Mouse (Mus musculus) heart, embryonic 15.5 days (tissue): ENCODE data around the gene Hist2h2be. TPM values are rescaled to one million over a fixed set of nuclear protein-coding genes. Genes with fewer than 3 reads are reported as not detected.

ENCODE experiments used
- ATAC-seq: fragments of 200-750 bp; cut with Nextera tagmentation; replicated peaks from 2 replicates; pipeline ENCODE4 v1.8.0; 2017; ENCODE audit warnings: low read depth, moderate TSS enrichment; ENCODE audit not compliant: insufficient number of reproducible peaks, insufficient read depth, low FRiP score
- H3K27ac ChIP-seq: fragments of 300-500 bp; sonication (generic); 2 replicates; pipeline ENCODE4 v1.5.1; 2015; ENCODE audit warnings: mild to moderate bottlenecking, inconsistent platforms
- H3K27me3 ChIP-seq: fragments of 300-500 bp; sonication (generic); 2 replicates; pipeline ENCODE4 v1.6.1; 2015; ENCODE audit warnings: inconsistent platforms
- H3K36me3 ChIP-seq: fragments of 300-500 bp; sonication (generic); 2 replicates; pipeline ENCODE4 v1.6.1; 2015; ENCODE audit warnings: mild to moderate bottlenecking, inconsistent platforms
- H3K4me1 ChIP-seq: fragments of 300-500 bp; sonication (generic); replicated peaks from 2 replicates; pipeline ENCODE4 v1.6.1; 2015; ENCODE audit warnings: inconsistent platforms
- H3K4me2 ChIP-seq: fragments of 300-500 bp; sonication (generic); 2 replicates; pipeline ENCODE4 v1.6.1; 2015; ENCODE audit warnings: inconsistent platforms, mild to moderate bottlenecking, moderate library complexity
- H3K4me3 ChIP-seq: fragments of 300-500 bp; sonication (generic); 2 replicates; pipeline ENCODE4 v1.5.1; 2015; ENCODE audit warnings: mild to moderate bottlenecking, inconsistent platforms
- H3K9ac ChIP-seq: fragments of 300-500 bp; sonication (generic); 2 replicates; pipeline ENCODE4 v1.6.1; 2015; ENCODE audit warnings: mild to moderate bottlenecking, inconsistent platforms
- H3K9me3 ChIP-seq: fragments of 300-500 bp; sonication (generic); replicated peaks from 2 replicates; pipeline ENCODE4 v1.6.1; 2016; ENCODE audit warnings: inconsistent platforms
- WGBS: fragments of 180-500 bp; shearing (Covaris S2); methylation state at CpG from one replicate; pipeline ENCODE4 v1.1.7; 2015; ENCODE audit warnings: mixed read lengths; 5-methylcytosine and 5-hydroxymethylcytosine counted together
- polyA plus RNA-seq: library from polyadenylated mRNA; unstranded; fragments of >200 nt; fragmentation: Nextera tagmentation; extraction: Ambion mirVana; gene quantifications from 2 replicates; pipeline ENCODE4 v1.2.1, GENCODE M21; 2015

The Hist2h2be gene
- polyA plus RNA-seq, 1 experiment from 2014 or later = 8.1 TPM

DNA sequence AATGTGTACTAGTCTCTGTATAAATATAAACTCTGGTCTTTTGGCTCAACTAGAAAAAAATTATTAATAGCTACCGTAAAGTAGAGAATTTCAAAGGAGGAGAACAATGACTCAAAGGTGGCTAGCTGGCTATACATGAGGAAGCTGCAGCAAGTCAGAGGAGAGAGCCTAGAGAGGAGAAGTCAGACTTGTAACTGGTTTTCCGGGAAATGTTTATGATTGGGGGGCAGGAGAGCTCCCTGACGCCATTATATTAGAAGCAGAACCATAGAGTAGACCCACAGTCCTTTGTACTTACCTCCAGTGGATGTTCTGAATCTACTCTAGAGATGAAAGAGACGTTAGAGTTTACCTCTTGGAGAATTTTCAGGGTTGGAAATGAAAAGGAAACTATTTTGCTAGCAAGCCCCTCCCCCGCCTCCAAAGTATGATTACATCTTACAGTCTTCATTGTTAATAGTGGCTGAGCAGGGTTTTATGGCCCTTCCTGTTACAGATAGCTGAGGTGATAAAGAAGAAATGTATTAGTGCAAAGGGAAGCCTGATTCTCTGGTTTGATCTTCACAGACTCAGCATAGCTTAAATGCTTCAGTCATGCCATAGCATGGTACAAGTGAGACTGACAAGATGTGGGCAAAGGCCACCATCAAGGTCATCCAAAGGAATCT lies 35.1 kb downstream of the Hist2h2be start:
- Histone ChIP-seq H3K9ac (no peak overlapping the region), H3K27me3 (no peaks in the 10 kb centered on the region), H3K4me3 (no peak overlapping the region), H3K36me3 (no peaks in the 10 kb centered on the region), H3K9me3 (no peaks in the 10 kb centered on the region), H3K27ac (no peak overlapping the region), H3K4me2 (no peak overlapping the region), H3K4me1 (0 out of 2 replicates have a peak, but pooled peaks cover 5% of the 10 kb centered on the region)
- no peak for ATAC-seq
- 71% methylated on average over 5 of the region's 5 CpGs for WGBS

DNA sequence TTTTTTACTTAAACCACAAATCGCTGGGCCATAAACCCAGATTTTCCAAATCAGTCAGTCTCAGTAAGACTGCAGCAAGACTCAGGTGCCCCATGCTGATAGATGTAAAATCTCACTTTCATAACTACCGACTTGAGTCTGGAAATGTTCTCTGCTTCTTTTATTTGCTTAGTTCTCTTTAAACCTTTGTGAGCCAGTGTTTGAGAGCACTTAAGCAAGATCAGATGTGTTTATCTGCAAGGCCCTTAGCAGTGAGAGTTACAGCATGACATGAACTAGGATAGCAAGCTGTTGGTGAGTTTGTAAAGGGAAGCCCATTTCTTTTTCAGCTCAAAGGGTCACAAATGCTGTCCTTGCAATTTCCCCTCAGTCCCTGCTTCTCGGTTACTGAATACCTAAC lies 36.3 kb downstream of the Hist2h2be start:
- H3K4me3 ChIP-seq = no peak overlapping the region
- no peak overlapping the region for H3K27ac ChIP-seq
- H3K9ac ChIP-seq = no peak overlapping the region
- no peaks in the 10 kb centered on the region for H3K9me3 ChIP-seq
- H3K27me3 ChIP-seq = no peaks in the 10 kb centered on the region
- H3K4me1 ChIP-seq = peaks cover 11% of the 10 kb centered on the region
- H3K4me2 ChIP-seq = no peak overlapping the region
- WGBS = 68% methylated on average over 3 of the region's 3 CpGs
- H3K36me3 ChIP-seq = no peaks in the 10 kb centered on the region
- ATAC-seq = no peak

DNA sequence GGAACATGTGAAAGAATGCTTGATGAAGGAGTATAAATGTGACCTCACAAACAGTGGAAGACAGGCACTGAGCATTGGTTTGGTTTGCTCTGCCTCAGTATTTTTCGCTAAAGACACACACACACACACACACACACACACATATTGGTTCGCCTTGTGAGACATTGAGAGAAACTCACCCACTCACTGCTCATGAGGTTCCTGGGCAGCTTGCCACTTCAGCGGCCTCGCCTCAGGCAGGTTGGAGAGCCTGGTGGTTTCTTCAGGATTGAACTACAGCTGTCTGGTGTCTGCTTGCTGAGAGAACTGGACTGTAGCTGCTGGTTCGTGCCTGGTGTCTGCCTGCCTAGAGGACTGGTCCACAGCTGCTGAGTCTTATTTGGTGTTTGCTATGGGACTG lies 39.3 kb downstream of the Hist2h2be start:
- Histone ChIP-seq H3K9ac (no peak overlapping the region), H3K4me1 (peaks cover 20% of the 10 kb centered on the region), H3K27ac (no peak overlapping the region), H3K4me2 (no peak overlapping the region), H3K36me3 (no peaks in the 10 kb centered on the region), H3K9me3 (no peaks in the 10 kb centered on the region), H3K27me3 (no peaks in the 10 kb centered on the region), H3K4me3 (no peak overlapping the region)
- 88% methylated on average over 5 of the region's 5 CpGs for WGBS
- ATAC-seq = no peak

DNA sequence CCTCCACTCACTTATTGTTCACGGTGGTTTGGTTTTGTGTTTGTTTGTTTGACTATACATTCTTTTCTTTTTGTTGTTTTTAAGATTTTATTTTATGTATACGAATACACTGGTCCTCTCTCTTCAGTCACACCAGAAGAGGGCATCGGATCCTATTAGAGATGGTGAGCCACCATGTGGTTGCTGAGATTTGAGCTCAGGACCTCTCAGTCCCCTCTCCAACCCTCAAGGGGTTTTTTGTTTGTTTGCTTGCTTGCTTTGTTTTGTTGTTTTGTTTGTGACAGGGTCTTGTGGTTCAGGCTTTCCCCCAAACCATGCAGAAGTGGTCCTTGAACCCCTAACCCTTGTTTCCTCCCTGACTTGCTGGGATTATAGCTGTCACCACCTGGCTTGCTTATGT lies 40.7 kb downstream of the Hist2h2be start:
- Histone ChIP-seq H3K4me1 (peaks cover 16% of the 10 kb centered on the region), H3K9ac (peak overlapping the region; percentile 31; the same call in 1 of the 2 replicates), H3K27me3 (no peaks in the 10 kb centered on the region), H3K9me3 (no peaks in the 10 kb centered on the region), H3K4me2 (peak overlapping the region; percentile 86), H3K27ac (peak overlapping the region; percentile 99), H3K4me3 (peak overlapping the region; percentile 76), H3K36me3 (no peaks in the 10 kb centered on the region)
- no peak for ATAC-seq
- WGBS = 48% methylated on average over 3 of the region's 3 CpGs

- ATAC-seq = peak; percentile 86
- Histone ChIP-seq H3K9ac (peak overlapping the region; percentile 79), H3K9me3 (no peaks in the 10 kb centered on the region), H3K4me2 (peak overlapping the region; percentile 86), H3K36me3 (no peaks in the 10 kb centered on the region), H3K27me3 (no peaks in the 10 kb centered on the region), H3K4me3 (peak overlapping the region; percentile 76), H3K4me1 (peaks cover 16% of the 10 kb centered on the region), H3K27ac (peak overlapping the region; percentile 99)
- WGBS = under 1% methylated on average over 19 of the region's 19 CpGs
Measured at GRCm38 (mm10) chr3:96262216-96262875, 41.4 kb downstream of the Hist2h2be start.

GRCm38 (mm10) chr3:96262979-96263550 lies 42.1 kb downstream of the Hist2h2be start, which contains the start of gene Hist2h4:
TSS of gene Hist2h4 (minus strand) at chr3:96263311.
- WGBS = under 1% methylated on average over 40 of the region's 40 CpGs

DNA sequence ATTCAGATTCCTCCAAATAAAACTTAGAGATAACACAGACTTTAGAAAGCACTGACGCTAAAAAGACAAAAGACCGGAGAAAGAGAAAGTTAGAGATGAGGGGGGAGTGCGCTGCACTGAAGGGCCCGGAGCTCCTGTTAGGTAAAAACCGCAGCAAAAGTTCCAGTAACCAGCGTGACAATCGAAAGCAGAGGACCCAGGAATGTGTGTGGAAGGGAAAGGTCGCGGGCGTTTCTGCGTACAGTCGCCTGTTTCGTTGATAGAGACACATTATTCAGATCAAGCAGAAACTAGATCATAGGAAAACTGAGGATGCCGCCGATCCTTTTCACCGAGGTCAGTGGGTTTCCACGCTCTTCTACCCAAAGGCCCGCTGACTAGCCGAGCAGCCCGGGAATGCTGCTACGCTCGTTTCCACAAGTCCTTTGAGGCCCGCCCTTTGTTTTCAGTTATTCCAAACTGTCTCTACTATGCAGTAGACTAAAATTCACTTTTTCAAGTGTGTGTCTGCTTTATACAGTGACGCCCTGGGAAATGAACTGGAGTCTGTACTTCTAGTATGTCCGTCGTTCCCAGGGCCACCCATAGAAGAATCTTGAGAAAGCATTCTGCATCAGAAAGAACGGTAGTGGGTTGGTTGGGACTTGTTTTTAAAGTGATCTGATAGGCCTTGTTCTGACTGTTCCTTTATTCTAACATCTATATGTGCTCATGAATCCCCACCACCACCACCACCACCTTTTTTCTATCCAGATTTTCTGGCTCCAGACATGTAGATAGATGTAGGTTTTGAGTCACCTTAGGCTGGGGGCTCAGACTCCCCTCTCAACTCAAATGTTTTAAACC lies 42.9 kb downstream of the Hist2h2be start:
- peaks cover 24% of the 10 kb centered on the region for H3K4me1 ChIP-seq
- no peaks in the 10 kb centered on the region for H3K36me3 ChIP-seq
- no peaks in the 10 kb centered on the region for H3K9me3 ChIP-seq
- H3K27me3 ChIP-seq = no peaks in the 10 kb centered on the region
- WGBS = 7% methylated on average over 27 of the region's 27 CpGs
- H3K9ac ChIP-seq = peak overlapping the region; percentile 67
- H3K4me3 ChIP-seq = peak overlapping the region; percentile 76
- peak overlapping the region; percentile 99 for H3K27ac ChIP-seq
- ATAC-seq = peak; percentile 23; the same call in 1 of the 2 replicates
- H3K4me2 ChIP-seq = peak overlapping the region; percentile 86

More at GRCm38 (mm10) chr3:96262979-96263550, 42.1 kb downstream of the Hist2h2be start, which contains the start of gene Hist2h4:
- Histone ChIP-seq H3K4me1 (peaks cover 21% of the 10 kb centered on the region), H3K4me2 (peak within 1 kb of the TSS; percentile 86), H3K9me3 (no peaks in the 10 kb centered on the region), H3K36me3 (no peaks in the 10 kb centered on the region), H3K4me3 (peak within 1 kb of the TSS; percentile 76), H3K27ac (peak within 1 kb of the TSS; percentile 99), H3K9ac (peak within 1 kb of the TSS; percentile 79), H3K27me3 (no peaks in the 10 kb centered on the region)
- peak; percentile 81 for ATAC-seq

GRCm38 (mm10) chr3:96264404-96264949 lies 43.6 kb downstream of the Hist2h2be start:
- ATAC-seq = no peak
- Histone ChIP-seq H3K9me3 (no peaks in the 10 kb centered on the region), H3K4me1 (peaks cover 28% of the 10 kb centered on the region), H3K9ac (no peak overlapping the region; the same call in 1 of the 2 replicates), H3K4me2 (peak overlapping the region; percentile 86; the same call in 1 of the 2 replicates), H3K4me3 (peak overlapping the region; percentile 76; the same call in 1 of the 2 replicates), H3K36me3 (no peaks in the 10 kb centered on the region), H3K27ac (peak overlapping the region; percentile 99), H3K27me3 (no peaks in the 10 kb centered on the region)
- 77% methylated on average over 7 of the region's 7 CpGs for WGBS

GRCm38 (mm10) chr3:96266132-96266710 lies 45.3 kb downstream of the Hist2h2be start:
- H3K27ac ChIP-seq = no peak overlapping the region
- H3K36me3 ChIP-seq = no peaks in the 10 kb centered on the region
- H3K9me3 ChIP-seq = no peaks in the 10 kb centered on the region
- no peaks in the 10 kb centered on the region for H3K27me3 ChIP-seq
- WGBS = 71% methylated on average over 8 of the region's 8 CpGs
- no peak overlapping the region for H3K4me3 ChIP-seq
- no peak overlapping the region for H3K9ac ChIP-seq
- no peak overlapping the region for H3K4me2 ChIP-seq
- H3K4me1 ChIP-seq = peaks cover 31% of the 10 kb centered on the region
- no peak for ATAC-seq

DNA sequence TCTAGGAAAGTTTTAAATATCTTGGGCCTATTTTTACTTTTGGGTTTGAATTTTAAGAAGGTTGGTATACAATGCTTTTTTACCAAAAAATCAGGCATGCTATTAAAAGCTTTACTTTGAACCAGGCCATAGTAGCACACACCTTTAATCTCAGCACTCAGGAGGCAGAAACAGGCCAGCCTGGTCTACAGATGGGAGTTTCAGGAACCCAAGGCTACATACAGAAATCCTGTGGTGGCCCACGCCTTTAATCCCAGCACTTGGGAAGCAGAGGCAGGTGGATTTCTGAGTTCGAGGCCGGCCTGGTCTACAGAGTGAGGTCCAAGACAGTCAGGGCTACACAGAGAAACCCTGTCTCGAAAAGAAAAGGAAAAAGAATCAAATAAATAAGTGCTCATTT lies 46.6 kb downstream of the Hist2h2be start:
- Histone ChIP-seq H3K27ac (peak overlapping the region; percentile 88), H3K27me3 (no peaks in the 10 kb centered on the region), H3K36me3 (no peaks in the 10 kb centered on the region), H3K4me3 (no peak overlapping the region), H3K9me3 (no peaks in the 10 kb centered on the region), H3K4me1 (peaks cover 23% of the 10 kb centered on the region), H3K4me2 (peak overlapping the region; percentile 82), H3K9ac (no peak overlapping the region)
- ATAC-seq = no peak
- 80% methylated on average over 4 of the region's 4 CpGs for WGBS
